Mouse (Mus musculus): ENCODE measurements around the gene Unc50.

The Unc50 gene

GRCm38 (mm10) chr1:37429366-37430296, at the start of gene Unc50, which contains the start of gene Coa5:
Gene Unc50, plus strand, starts transcription at chr1:37430139.
Gene Coa5, minus strand, starts transcription at chr1:37430103.
- peak; percentile 99 for DNase-seq (ENCODE audit: low spot score)

GRCm38 (mm10) chr1:37380913-37381312, 49.0 kb upstream of the Unc50 start:
- no peak for DNase-seq (ENCODE audit: low spot score)

- DNase-seq (ENCODE audit: low spot score), result peak; percentile 79
Observed at GRCm38 (mm10) chr1:37384304-37384703, 45.6 kb upstream of the Unc50 start.

GRCm38 (mm10) chr1:37386448-37386971, 43.4 kb upstream of the Unc50 start:
- peak; percentile 46 for DNase-seq (ENCODE audit: low spot score)

- DNase-seq (ENCODE audit: low spot score), result peak; percentile 43
Observed at GRCm38 (mm10) chr1:37393174-37393573, 36.8 kb upstream of the Unc50 start.

- no peak for DNase-seq (ENCODE audit: low spot score)
Observed at GRCm38 (mm10) chr1:37396481-37396880, 33.5 kb upstream of the Unc50 start.

GRCm38 (mm10) chr1:37398961-37399360, 31.0 kb upstream of the Unc50 start:
- no peak for DNase-seq (ENCODE audit: low spot score)

GRCm38 (mm10) chr1:37399734-37400133, 30.2 kb upstream of the Unc50 start:
- DNase-seq (ENCODE audit: low spot score), result no peak

- peak; percentile 72 for DNase-seq (ENCODE audit: low spot score)
Observed at GRCm38 (mm10) chr1:37401687-37402086, 28.3 kb upstream of the Unc50 start.

- DNase-seq (ENCODE audit: low spot score), result no peak
Observed at GRCm38 (mm10) chr1:37405137-37405536, 24.8 kb upstream of the Unc50 start.

GRCm38 (mm10) chr1:37407228-37407627, 22.7 kb upstream of the Unc50 start:
- DNase-seq (ENCODE audit: low spot score), result no peak

GRCm38 (mm10) chr1:37408059-37408458, 21.9 kb upstream of the Unc50 start:
- DNase-seq (ENCODE audit: low spot score), result no peak

GRCm38 (mm10) chr1:37408678-37409077, 21.3 kb upstream of the Unc50 start:
- no peak for DNase-seq (ENCODE audit: low spot score)

GRCm38 (mm10) chr1:37409647-37410046, 20.3 kb upstream of the Unc50 start:
- DNase-seq (ENCODE audit: low spot score), result peak; percentile 77

GRCm38 (mm10) chr1:37415394-37415793, 14.5 kb upstream of the Unc50 start:
- no peak for DNase-seq (ENCODE audit: low spot score)

- peak; percentile 33 for DNase-seq (ENCODE audit: low spot score)
Observed at GRCm38 (mm10) chr1:37419420-37419819, 10.5 kb upstream of the Unc50 start.

GRCm38 (mm10) chr1:37427144-37427875, 2.6 kb upstream of the Unc50 start:
- DNase-seq (ENCODE audit: low spot score), result no peak

GRCm38 (mm10) chr1:37428911-37429310, 1.0 kb upstream of the Unc50 start:
- DNase-seq (ENCODE audit: low spot score), result peak; percentile 25

- peak; percentile 62 for DNase-seq (ENCODE audit: low spot score)
Observed at GRCm38 (mm10) chr1:37430297-37430840, 430 bp downstream of the Unc50 start.

- no peak for DNase-seq (ENCODE audit: low spot score)
Observed at GRCm38 (mm10) chr1:37436419-37436818, 6.5 kb downstream of the Unc50 start.

- no peak for DNase-seq (ENCODE audit: low spot score)
Observed at GRCm38 (mm10) chr1:37442848-37443835, 13.2 kb downstream of the Unc50 start.
